Mouse (Mus musculus): ENCODE results near the gene Mfn1. TPM values are rescaled to one million over a fixed set of nuclear protein-coding genes. Genes with fewer than 3 reads are reported as not detected.

Gene Mfn1
- polyA plus RNA-seq, 1 experiment from 2014 or later, result 33.2 TPM

GRCm38 (mm10) chr3:32581911-32582310 lies 52.6 kb downstream of the Mfn1 start:
- H3K9me3 ChIP-seq, result no peaks in the 10 kb centered on the region
- H3K36me3 ChIP-seq, result peaks cover 64% of the 10 kb centered on the region
- no peaks in the 10 kb centered on the region for H3K27me3 ChIP-seq
- no peak overlapping the region for H3K9ac ChIP-seq
- 81% methylated on average over 3 of the region's 3 CpGs for WGBS
- no peak overlapping the region for H3K4me2 ChIP-seq
- H3K4me1 ChIP-seq, result no peaks in the 10 kb centered on the region
- no peak for ATAC-seq (ENCODE audit: insufficient number of reproducible peaks, insufficient read depth, low FRiP score, low TSS enrichment, low read depth)
- H3K27ac ChIP-seq, result no peak overlapping the region
- H3K4me3 ChIP-seq, result no peak overlapping the region

- H3K9me3 ChIP-seq, result no peaks in the 10 kb centered on the region
- H3K27ac ChIP-seq, result no peak overlapping the region
- 92% methylated on average over 4 of the region's 4 CpGs for WGBS
- H3K4me2 ChIP-seq, result no peak overlapping the region
- no peak overlapping the region for H3K9ac ChIP-seq
- ATAC-seq (ENCODE audit: insufficient number of reproducible peaks, insufficient read depth, low FRiP score, low TSS enrichment, low read depth), result no peak
- H3K27me3 ChIP-seq, result no peaks in the 10 kb centered on the region
- no peaks in the 10 kb centered on the region for H3K4me1 ChIP-seq
- peaks cover 64% of the 10 kb centered on the region for H3K36me3 ChIP-seq
- H3K4me3 ChIP-seq, result no peak overlapping the region
Observed at GRCm38 (mm10) chr3:32583489-32583888, 54.2 kb downstream of the Mfn1 start.

- H3K9me3 ChIP-seq, result no peaks in the 10 kb centered on the region
- no peak overlapping the region for H3K27ac ChIP-seq
- peaks cover 73% of the 10 kb centered on the region for H3K36me3 ChIP-seq
- WGBS, result 93% methylated on average over 3 of the region's 3 CpGs
- H3K4me2 ChIP-seq, result no peak overlapping the region
- ATAC-seq (ENCODE audit: insufficient number of reproducible peaks, insufficient read depth, low FRiP score, low TSS enrichment, low read depth), result no peak
- no peak overlapping the region for H3K9ac ChIP-seq
- no peak overlapping the region for H3K4me3 ChIP-seq
- no peaks in the 10 kb centered on the region for H3K27me3 ChIP-seq
- no peaks in the 10 kb centered on the region for H3K4me1 ChIP-seq
Observed at GRCm38 (mm10) chr3:32586274-32586673, 57.0 kb downstream of the Mfn1 start.

- 79% methylated on average over 4 of the region's 4 CpGs for WGBS
- H3K4me1 ChIP-seq, result no peaks in the 10 kb centered on the region
- no peaks in the 10 kb centered on the region for H3K27me3 ChIP-seq
- ATAC-seq (ENCODE audit: insufficient number of reproducible peaks, insufficient read depth, low FRiP score, low TSS enrichment, low read depth), result no peak
- no peak overlapping the region for H3K4me3 ChIP-seq
- no peak overlapping the region for H3K4me2 ChIP-seq
- no peaks in the 10 kb centered on the region for H3K9me3 ChIP-seq
- no peak overlapping the region for H3K27ac ChIP-seq
- no peak overlapping the region for H3K9ac ChIP-seq
- peaks cover 43% of the 10 kb centered on the region for H3K36me3 ChIP-seq
Observed at GRCm38 (mm10) chr3:32595080-32595479, 65.8 kb downstream of the Mfn1 start.

GRCm38 (mm10) chr3:32599328-32599727 lies 70.1 kb downstream of the Mfn1 start:
- peaks cover 30% of the 10 kb centered on the region for H3K36me3 ChIP-seq
- 68% methylated on average over 3 of the region's 3 CpGs for WGBS
- no peak for ATAC-seq (ENCODE audit: insufficient number of reproducible peaks, insufficient read depth, low FRiP score, low TSS enrichment, low read depth)

GRCm38 (mm10) chr3:32601055-32601454 lies 71.8 kb downstream of the Mfn1 start:
- WGBS, result 91% methylated on average over 10 of the region's 10 CpGs
- no peaks in the 10 kb centered on the region for H3K4me1 ChIP-seq
- no peaks in the 10 kb centered on the region for H3K27me3 ChIP-seq

More at GRCm38 (mm10) chr3:32599328-32599727, 70.1 kb downstream of the Mfn1 start:
- Histone ChIP-seq H3K4me2 (no peak overlapping the region), H3K27me3 (no peaks in the 10 kb centered on the region), H3K27ac (no peak overlapping the region), H3K9ac (no peak overlapping the region), H3K9me3 (no peaks in the 10 kb centered on the region), H3K4me1 (no peaks in the 10 kb centered on the region), H3K4me3 (no peak overlapping the region)

GRCm38 (mm10) chr3:32609233-32609632 lies 80.0 kb downstream of the Mfn1 start:
- Histone ChIP-seq H3K9me3 (no peaks in the 10 kb centered on the region), H3K4me3 (no peak overlapping the region), H3K36me3 (peaks cover 13% of the 10 kb centered on the region), H3K4me1 (no peaks in the 10 kb centered on the region; the same call in 1 of the 2 replicates), H3K4me2 (no peak overlapping the region), H3K27ac (no peak overlapping the region), H3K27me3 (no peaks in the 10 kb centered on the region), H3K9ac (no peak overlapping the region)
- WGBS, result 93% methylated on average over 4 of the region's 4 CpGs
- 0 out of 2 replicates have a peak, but pooled peaks have one; percentile 39 for ATAC-seq (ENCODE audit: insufficient number of reproducible peaks, insufficient read depth, low FRiP score, low TSS enrichment, low read depth)

More at GRCm38 (mm10) chr3:32601055-32601454, 71.8 kb downstream of the Mfn1 start:
- peaks cover 21% of the 10 kb centered on the region for H3K36me3 ChIP-seq
- H3K9me3 ChIP-seq, result no peaks in the 10 kb centered on the region
- H3K27ac ChIP-seq, result no peak overlapping the region
- ATAC-seq (ENCODE audit: insufficient number of reproducible peaks, insufficient read depth, low FRiP score, low TSS enrichment, low read depth), result no peak
- no peak overlapping the region for H3K9ac ChIP-seq
- H3K4me2 ChIP-seq, result no peak overlapping the region
- H3K4me3 ChIP-seq, result no peak overlapping the region

GRCm38 (mm10) chr3:32610560-32610959 lies 81.3 kb downstream of the Mfn1 start:
- H3K9ac ChIP-seq, result no peak overlapping the region
- peaks cover 13% of the 10 kb centered on the region; the same call in 1 of the 2 replicates for H3K36me3 ChIP-seq
- H3K4me2 ChIP-seq, result 0 out of 2 replicates have a peak overlapping the region, but pooled peaks have one; percentile 14
- no peak for ATAC-seq (ENCODE audit: insufficient number of reproducible peaks, insufficient read depth, low FRiP score, low TSS enrichment, low read depth)
- no peaks in the 10 kb centered on the region for H3K9me3 ChIP-seq
- H3K4me3 ChIP-seq, result no peak overlapping the region
- 20% methylated on average over 7 of the region's 7 CpGs for WGBS
- H3K4me1 ChIP-seq, result peaks cover 7% of the 10 kb centered on the region
- no peaks in the 10 kb centered on the region for H3K27me3 ChIP-seq
- H3K27ac ChIP-seq, result no peak overlapping the region

GRCm38 (mm10) chr3:32611606-32612170 lies 82.4 kb downstream of the Mfn1 start:
- H3K9me3 ChIP-seq, result no peaks in the 10 kb centered on the region
- no peak for ATAC-seq (ENCODE audit: insufficient number of reproducible peaks, insufficient read depth, low FRiP score, low TSS enrichment, low read depth)
- no peak overlapping the region for H3K4me2 ChIP-seq
- no peaks in the 10 kb centered on the region for H3K27me3 ChIP-seq
- H3K27ac ChIP-seq, result no peak overlapping the region
- peaks cover 10% of the 10 kb centered on the region for H3K4me1 ChIP-seq
- WGBS, result 81% methylated on average over 11 of the region's 11 CpGs
- no peak overlapping the region for H3K9ac ChIP-seq
- peaks cover 13% of the 10 kb centered on the region; the same call in 1 of the 2 replicates for H3K36me3 ChIP-seq
- no peak overlapping the region for H3K4me3 ChIP-seq

- no peak overlapping the region for H3K9ac ChIP-seq
- H3K27ac ChIP-seq, result no peak overlapping the region
- peaks cover 10% of the 10 kb centered on the region for H3K4me1 ChIP-seq
- ATAC-seq (ENCODE audit: insufficient number of reproducible peaks, insufficient read depth, low FRiP score, low TSS enrichment, low read depth), result no peak
- H3K27me3 ChIP-seq, result no peaks in the 10 kb centered on the region
- peaks cover 6% of the 10 kb centered on the region; the same call in 1 of the 2 replicates for H3K36me3 ChIP-seq
- WGBS, result 68% methylated on average over 2 of the region's 2 CpGs
- H3K4me2 ChIP-seq, result peak overlapping the region; percentile 61
- no peak overlapping the region for H3K4me3 ChIP-seq
- H3K9me3 ChIP-seq, result no peaks in the 10 kb centered on the region
Observed at GRCm38 (mm10) chr3:32614786-32615185, 85.5 kb downstream of the Mfn1 start.

GRCm38 (mm10) chr3:32615376-32615775 lies 86.1 kb downstream of the Mfn1 start:
- H3K27ac ChIP-seq, result no peak overlapping the region
- peaks cover 10% of the 10 kb centered on the region for H3K4me1 ChIP-seq
- ATAC-seq (ENCODE audit: insufficient number of reproducible peaks, insufficient read depth, low FRiP score, low TSS enrichment, low read depth), result no peak
- peak overlapping the region; percentile 68 for H3K4me3 ChIP-seq
- H3K27me3 ChIP-seq, result no peaks in the 10 kb centered on the region
- no peaks in the 10 kb centered on the region for H3K9me3 ChIP-seq
- H3K36me3 ChIP-seq, result peaks cover 6% of the 10 kb centered on the region; the same call in 1 of the 2 replicates
- peak overlapping the region; percentile 79 for H3K9ac ChIP-seq
- peak overlapping the region; percentile 61 for H3K4me2 ChIP-seq
- 38% methylated on average over 5 of the region's 5 CpGs for WGBS

- Histone ChIP-seq H3K9ac (peak overlapping the region; percentile 79), H3K27me3 (no peaks in the 10 kb centered on the region), H3K4me1 (peaks cover 10% of the 10 kb centered on the region), H3K27ac (peak overlapping the region; percentile 84; the same call in 1 of the 2 replicates), H3K36me3 (peaks cover 6% of the 10 kb centered on the region; the same call in 1 of the 2 replicates), H3K9me3 (no peaks in the 10 kb centered on the region), H3K4me2 (peak overlapping the region; percentile 61), H3K4me3 (peak overlapping the region; percentile 68)
- ATAC-seq (ENCODE audit: insufficient number of reproducible peaks, insufficient read depth, low FRiP score, low TSS enrichment, low read depth), result no peak; the same call in 1 of the 2 replicates
- WGBS, result 19% methylated on average over 5 of the region's 14 CpGs
Observed at GRCm38 (mm10) chr3:32616006-32616330, 86.7 kb downstream of the Mfn1 start.

All from embryonic facial prominence, embryonic 13.5 days (tissue).